Mouse (Mus musculus) C2C12 (cell line): Measurements from ENCODE around the gene Camkmt.

Experiments used
- CTCF ChIP-seq: IDR thresholded peaks from one replicate; pipeline ENCODE4 v1.5.1; 2011; ENCODE audit not compliant: control insufficient read depth, insufficient read depth, insufficient read length
- MAX ChIP-seq: IDR thresholded peaks from one replicate; pipeline ENCODE4 v1.6.1; 2011; ENCODE audit warnings: mild to moderate bottlenecking, control low read depth
- USF1 ChIP-seq: IDR thresholded peaks from one replicate; pipeline ENCODE4 v1.6.1; 2011; ENCODE audit warnings: low read depth, mild to moderate bottlenecking, control low read depth, moderate library complexity

DNA sequence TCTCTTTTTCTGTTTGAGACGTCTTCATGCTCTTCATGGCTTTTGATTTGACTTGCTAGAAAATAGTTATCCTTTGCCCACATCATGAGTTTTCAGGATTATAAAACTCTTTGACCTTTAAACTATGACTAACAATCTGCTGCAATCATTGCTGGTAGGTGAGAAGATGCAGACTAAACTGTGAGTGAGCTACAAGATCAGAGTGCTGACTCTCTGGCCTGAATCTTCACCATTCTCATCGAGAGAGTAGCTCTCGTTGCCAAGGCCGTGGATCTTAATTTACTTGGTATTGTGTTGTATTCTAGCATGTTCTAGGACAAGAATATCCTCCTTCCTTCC lies 72.9 kb downstream of the Camkmt start:
- no peak for TF ChIP-seq CTCF
- no peak for TF ChIP-seq USF1
- TF ChIP-seq MAX: no peak
